Mouse (Mus musculus): ENCODE results near the gene Rcor2.

- TF ChIP-seq CTCF (IDR thresholded peaks at IDR 0.05; ENCODE audit: borderline replicate concordance, insufficient read depth, low read depth, low read length) (no peak), POLR2A (IDR thresholded peaks at IDR 0.05; ENCODE audit: borderline replicate concordance, insufficient read depth, low read length) (no peak)
Observed at GRCm38 (mm10) chr19:7261476-7261875, 5.6 kb upstream of the Rcor2 start.

All from cerebellum, adult 2 months (tissue).